24 mouse cellular contexts compared by ENCODE assay signal in genomic region chr14:62326026-62326425, GRCm38 (mm10). TPM values are rescaled to one million over a fixed set of nuclear protein-coding genes. Genes with fewer than 3 reads are reported as not detected.
DNase-seq lines count a peak whose midpoint lies in the region; ATAC-seq lines count a peak whose summit lies in the region.
"Had no signal": no experiment of that assay in that cellular context is flagged by ENCODE, and none has a peak within 500 bp of the region (broad histone marks: within the 10 kb centered on the region; RNA-seq: fewer than 3 reads in every experiment).

No protein-coding gene starts in this region.

- 0 out of 2 replicates have a peak, but pooled peaks have one; percentile 32 for ATAC-seq in kidney, embryonic 14.5 days (ENCODE audit: low FRiP score, low TSS enrichment)
- no peak for ATAC-seq in kidney, embryonic 15.5 days (replicated peaks; ENCODE audit: low FRiP score)
- ATAC-seq in lung, embryonic 15.5 days (ENCODE audit: borderline replicate concordance, extremely low read depth, low FRiP score, low TSS enrichment): peak; percentile 57
- ATAC-seq in midbrain, embryonic 15.5 days (replicated peaks): no peak
- no peak for ATAC-seq in midbrain, embryonic 16.5 days
- ATAC-seq: CD4-positive, CD25-positive, alpha-beta regulatory T cell, adult 4 months; forebrain, embryonic 15.5 days; hindbrain, embryonic 16.5 days had no signal

- DNase-seq in lung, postnatal 10 days: no peak
- DNase-seq: adrenal gland, adult 2 months; adrenal gland, postnatal 14 days; cerebellum, adult 11 months; cerebellum, adult 2 months; cerebellum, adult 9-11 months; cerebellum, postnatal 25 days; gastrocnemius, postnatal 10 days; gastrocnemius, postnatal 36 days; heart, postnatal 36 days had no signal

- H3K9ac ChIP-seq in kidney, embryonic 14.5 days (ENCODE audit: low read depth, low read length): no peak overlapping the region
- H3K9ac ChIP-seq in kidney, embryonic 15.5 days: no peak overlapping the region
- H3K9ac ChIP-seq in lung, embryonic 15.5 days: no peak overlapping the region
- H3K9ac ChIP-seq in midbrain, embryonic 15.5 days: 0 out of 2 replicates have a peak overlapping the region, but pooled peaks have one; percentile 5
- no peak overlapping the region for H3K9ac ChIP-seq in midbrain, embryonic 16.5 days (ENCODE audit: low read depth, low read length)
- H3K9ac ChIP-seq: embryonic facial prominence, embryonic 12.5 days; embryonic facial prominence, embryonic 15.5 days; forebrain, embryonic 15.5 days; hindbrain, embryonic 13.5 days had no signal

- WGBS in kidney, embryonic 14.5 days: 61% methylated on average over 3 of the region's 3 CpGs
- WGBS in kidney, embryonic 15.5 days: 63% methylated on average over 3 of the region's 3 CpGs
- WGBS in lung, embryonic 15.5 days: 30% methylated on average over 3 of the region's 3 CpGs
- WGBS in midbrain, embryonic 15.5 days: 82% methylated on average over 3 of the region's 3 CpGs
- WGBS in midbrain, embryonic 16.5 days: 86% methylated on average over 3 of the region's 3 CpGs

- no peaks in the 10 kb centered on the region; the same call in 1 of the 2 replicates for H3K4me1 ChIP-seq in kidney, embryonic 14.5 days (ENCODE audit: control insufficient read depth, insufficient read depth, low read length)
- peaks cover 10% of the 10 kb centered on the region for H3K4me1 ChIP-seq in kidney, embryonic 15.5 days
- H3K4me1 ChIP-seq in lung, embryonic 15.5 days: peaks cover 14% of the 10 kb centered on the region
- H3K4me1 ChIP-seq in midbrain, embryonic 15.5 days: no peaks in the 10 kb centered on the region
- H3K4me1 ChIP-seq in midbrain, embryonic 16.5 days (ENCODE audit: control insufficient read depth, insufficient read depth, low read length): no peaks in the 10 kb centered on the region
- H3K4me1 ChIP-seq: hindbrain, embryonic 13.5 days had no signal

- no peak overlapping the region for H3K4me2 ChIP-seq in kidney, embryonic 14.5 days (replicated peaks; ENCODE audit: low read depth, low read length)
- H3K4me2 ChIP-seq in kidney, embryonic 15.5 days: no peak overlapping the region
- peak overlapping the region; percentile 0; the same call in 1 of the 2 replicates for H3K4me2 ChIP-seq in lung, embryonic 15.5 days
- H3K4me2 ChIP-seq in midbrain, embryonic 15.5 days: no peak overlapping the region
- no peak overlapping the region for H3K4me2 ChIP-seq in midbrain, embryonic 16.5 days (ENCODE audit: low read length)
- H3K4me2 ChIP-seq: embryonic facial prominence, embryonic 12.5 days; embryonic facial prominence, embryonic 15.5 days; forebrain, embryonic 15.5 days; heart, embryonic 11.5 days; hindbrain, embryonic 13.5 days had no signal

- H3K9me3 ChIP-seq in kidney, embryonic 14.5 days (ENCODE audit: control insufficient read depth, low read length): no peaks in the 10 kb centered on the region
- H3K9me3 ChIP-seq in kidney, embryonic 15.5 days (replicated peaks): no peaks in the 10 kb centered on the region
- no peaks in the 10 kb centered on the region for H3K9me3 ChIP-seq in lung, embryonic 15.5 days
- H3K9me3 ChIP-seq in midbrain, embryonic 15.5 days: no peaks in the 10 kb centered on the region
- H3K9me3 ChIP-seq in midbrain, embryonic 16.5 days (replicated peaks; ENCODE audit: control insufficient read depth, low read length, poor library complexity, severe bottlenecking): no peaks in the 10 kb centered on the region
- H3K9me3 ChIP-seq: embryonic facial prominence, embryonic 12.5 days; embryonic facial prominence, embryonic 15.5 days; forebrain, embryonic 15.5 days; hindbrain, embryonic 10.5 days; hindbrain, embryonic 13.5 days had no signal

- H3K27me3 ChIP-seq in kidney, embryonic 14.5 days (ENCODE audit: control insufficient read depth, insufficient read depth, low read length): no peaks in the 10 kb centered on the region
- no peaks in the 10 kb centered on the region for H3K27me3 ChIP-seq in kidney, embryonic 15.5 days
- no peaks in the 10 kb centered on the region for H3K27me3 ChIP-seq in lung, embryonic 15.5 days
- H3K27me3 ChIP-seq in midbrain, embryonic 15.5 days (replicated peaks): no peaks in the 10 kb centered on the region
- no peaks in the 10 kb centered on the region for H3K27me3 ChIP-seq in midbrain, embryonic 16.5 days (ENCODE audit: control insufficient read depth, insufficient read depth, low read depth, low read length)
- H3K27me3 ChIP-seq: embryonic facial prominence, embryonic 12.5 days; embryonic facial prominence, embryonic 15.5 days; forebrain, embryonic 15.5 days; hindbrain, embryonic 13.5 days had no signal

- H3K36me3 ChIP-seq in kidney, embryonic 14.5 days (ENCODE audit: control insufficient read depth, insufficient read depth, low read length): no peaks in the 10 kb centered on the region
- no peaks in the 10 kb centered on the region for H3K36me3 ChIP-seq in kidney, embryonic 15.5 days
- no peaks in the 10 kb centered on the region for H3K36me3 ChIP-seq in lung, embryonic 15.5 days
- H3K36me3 ChIP-seq in midbrain, embryonic 15.5 days (replicated peaks): no peaks in the 10 kb centered on the region
- H3K36me3 ChIP-seq in midbrain, embryonic 16.5 days (ENCODE audit: control insufficient read depth, insufficient read depth, low read length): no peaks in the 10 kb centered on the region
- H3K36me3 ChIP-seq: embryonic facial prominence, embryonic 12.5 days; embryonic facial prominence, embryonic 15.5 days; forebrain, embryonic 15.5 days; hindbrain, embryonic 10.5 days; hindbrain, embryonic 13.5 days had no signal

- H3K4me3 ChIP-seq in kidney, embryonic 14.5 days (ENCODE audit: low read length): no peak overlapping the region
- no peak overlapping the region for H3K4me3 ChIP-seq in kidney, embryonic 15.5 days (replicated peaks)
- no peak overlapping the region for H3K4me3 ChIP-seq in lung, embryonic 15.5 days
- H3K4me3 ChIP-seq in midbrain, embryonic 15.5 days: no peak overlapping the region
- no peak overlapping the region for H3K4me3 ChIP-seq in midbrain, embryonic 16.5 days (ENCODE audit: low read depth, low read length)
- H3K4me3 ChIP-seq: embryonic facial prominence, embryonic 12.5 days; embryonic facial prominence, embryonic 15.5 days; forebrain, embryonic 15.5 days; hindbrain, embryonic 10.5 days; hindbrain, embryonic 13.5 days had no signal

- H3K27ac ChIP-seq in kidney, embryonic 14.5 days (ENCODE audit: low read depth, low read length): no peak overlapping the region
- no peak overlapping the region for H3K27ac ChIP-seq in kidney, embryonic 15.5 days
- no peak overlapping the region for H3K27ac ChIP-seq in lung, embryonic 15.5 days
- no peak overlapping the region for H3K27ac ChIP-seq in midbrain, embryonic 15.5 days
- H3K27ac ChIP-seq in midbrain, embryonic 16.5 days (ENCODE audit: low read length): no peak overlapping the region
- H3K27ac ChIP-seq: embryonic facial prominence, embryonic 12.5 days; embryonic facial prominence, embryonic 15.5 days; hindbrain, embryonic 10.5 days; hindbrain, embryonic 13.5 days had no signal

RNA-seq across cellular contexts. Expression of gene Dleu7, which starts 33.2 kb away (rescaled TPM):
- polyA plus RNA-seq in kidney, embryonic 14.5 days (2014; fragmentation: Nextera tagmentation; extraction: Ambion mirVana): 4.8 and 5.7 TPM in 2 replicates
- 4.2 and 4.8 TPM in 2 replicates for polyA plus RNA-seq in kidney, embryonic 15.5 days (2015; fragmentation: Nextera tagmentation; extraction: Ambion mirVana)
- polyA plus RNA-seq in lung, embryonic 15.5 days (2015; fragmentation: Nextera tagmentation; extraction: Ambion mirVana): 0.54 and 0.96 TPM in 2 replicates
- polyA plus RNA-seq in midbrain, embryonic 15.5 days (2015; fragmentation: Nextera tagmentation; extraction: Ambion mirVana): 12.9 and 14.7 TPM in 2 replicates
- 16.3 and 18.9 TPM in 2 replicates for polyA plus RNA-seq in midbrain, embryonic 16.5 days (2015; fragmentation: Nextera tagmentation; extraction: Ambion mirVana)
- polyA plus RNA-seq: adrenal gland, adult 2 months; C2C12; CD4-positive, CD25-positive, alpha-beta regulatory T cell, adult 4 months had no signal

RNA-seq across cellular contexts. Expression of gene Rnaseh2b, which starts 33.6 kb away (rescaled TPM):
- 69.3 and 82.5 TPM in 2 replicates for polyA plus RNA-seq in kidney, embryonic 14.5 days (2014; fragmentation: Nextera tagmentation; extraction: Ambion mirVana)
- polyA plus RNA-seq in kidney, embryonic 15.5 days (2015; fragmentation: Nextera tagmentation; extraction: Ambion mirVana): 53.6 and 56.5 TPM in 2 replicates
- 57.7 and 57.8 TPM in 2 replicates for polyA plus RNA-seq in lung, embryonic 15.5 days (2015; fragmentation: Nextera tagmentation; extraction: Ambion mirVana)
- 23.0 and 23.2 TPM in 2 replicates for polyA plus RNA-seq in midbrain, embryonic 15.5 days (2015; fragmentation: Nextera tagmentation; extraction: Ambion mirVana)
- polyA plus RNA-seq in midbrain, embryonic 16.5 days (2015; fragmentation: Nextera tagmentation; extraction: Ambion mirVana): 27.4 and 32.0 TPM in 2 replicates

Comparison
In these comparisons a context has a peak if more than half of its experiments do, and no peak if none do; other contexts are left out.
1. ATAC-seq: peak in kidney, embryonic 14.5 days (single experiment) and lung, embryonic 15.5 days (single experiment); none in kidney, embryonic 15.5 days (single experiment), midbrain, embryonic 15.5 days (single experiment) and midbrain, embryonic 16.5 days (single experiment).